13 mouse cellular contexts compared by ENCODE assay signal in the genomic region with DNA sequence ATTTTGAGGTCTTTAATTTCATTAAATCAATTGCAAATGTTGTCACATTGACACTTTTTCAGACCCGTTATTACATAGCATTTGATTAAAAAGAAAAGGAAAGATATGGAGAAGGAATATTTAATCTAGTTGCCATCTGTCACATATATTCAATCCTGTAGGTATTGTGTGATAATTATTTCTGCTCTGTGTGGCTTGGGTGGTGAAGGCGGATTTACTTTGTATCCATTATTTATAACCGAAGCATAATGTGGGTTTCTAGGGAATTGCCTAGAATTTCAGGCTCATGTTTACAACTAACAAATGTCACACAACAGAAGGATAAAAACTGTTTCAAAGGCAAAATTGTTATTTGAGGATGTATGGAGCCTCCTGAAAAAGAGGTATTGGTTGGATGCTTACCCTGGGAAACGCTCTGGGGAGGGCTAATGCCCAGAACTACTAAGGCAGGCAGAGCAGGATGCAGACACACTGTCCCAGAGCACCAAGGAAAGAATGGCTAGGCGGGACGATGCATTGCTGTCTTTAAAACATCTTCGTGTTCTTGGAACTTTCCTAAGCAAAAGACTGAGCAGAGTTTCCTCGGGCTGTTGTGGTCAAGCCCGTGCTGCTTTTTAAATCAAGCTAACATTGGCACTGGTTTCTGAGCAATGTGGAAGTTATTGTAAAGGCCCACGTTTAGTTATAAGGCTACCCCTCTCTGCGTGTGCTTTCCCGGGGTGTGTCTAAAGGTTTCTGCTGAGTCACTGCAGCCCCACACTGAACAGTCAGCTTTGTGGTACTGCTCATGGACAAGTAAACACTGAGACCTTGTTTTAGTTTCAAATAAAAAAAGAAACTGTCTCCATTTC.
DNase-seq lines count a peak whose midpoint lies in the region; ATAC-seq lines count a peak whose summit lies in the region.
"Had no signal": no experiment of that assay in that cellular context is flagged by ENCODE, and none has a peak within 500 bp of the region (broad histone marks: within the 10 kb centered on the region; RNA-seq: fewer than 3 reads in every experiment).

No protein-coding gene starts in this region.

- H3K4me2 ChIP-seq in liver, embryonic 13.5 days: no peak overlapping the region
- H3K4me2 ChIP-seq: embryonic facial prominence, embryonic 12.5 days had no signal

- H3K4me1 ChIP-seq in liver, embryonic 13.5 days (replicated peaks): peaks cover 10% of the 10 kb centered on the region
- H3K4me1 ChIP-seq: embryonic facial prominence, embryonic 12.5 days had no signal

- H3K9me3 ChIP-seq in liver, embryonic 13.5 days (replicated peaks): no peaks in the 10 kb centered on the region
- H3K9me3 ChIP-seq: embryonic facial prominence, embryonic 12.5 days had no signal

- 48% methylated on average over 12 of the region's 12 CpGs for whole genome bisulfite sequencing in liver, embryonic 13.5 days (ENCODE audit: insufficient replicate concordance)

- ATAC-seq in frontal cortex, adult (ENCODE audit: low TSS enrichment): peak; percentile 55
- no peak for ATAC-seq in liver, embryonic 13.5 days (ENCODE audit: low read depth)
- ATAC-seq in erythroblast, adult 5-6 weeks (replicated peaks; ENCODE audit: low FRiP score, poor library complexity, severe bottlenecking): no peak

- no peak overlapping the region for H3K9ac ChIP-seq in liver, embryonic 13.5 days
- H3K9ac ChIP-seq: embryonic facial prominence, embryonic 12.5 days had no signal

- DNase-seq in frontal cortex, postnatal 10 days (ENCODE audit: low spot score in 2 of 2): no peak
- DNase-seq in 416B (ENCODE audit: low read depth) (peak; percentile 34), MN1 (ENCODE audit: low spot score) (peak; percentile 49)
- DNase-seq in liver, embryonic 13.5 days: peak; percentile 12
- no peak for DNase-seq in urinary bladder, adult 18-20 months (ENCODE audit: low spot score in 2 of 2)
- DNase-seq in cerebellum, adult 8-10 months: no peak
- DNase-seq: gastrocnemius, postnatal 14 days; heart, postnatal 10 days; kidney, adult 11 months; lung, adult 2 months had no signal

- no peaks in the 10 kb centered on the region for H3K36me3 ChIP-seq in liver, embryonic 13.5 days
- H3K36me3 ChIP-seq: embryonic facial prominence, embryonic 12.5 days had no signal

- no peak overlapping the region for H3K4me3 ChIP-seq in liver, embryonic 13.5 days (replicated peaks)
- H3K4me3 ChIP-seq: embryonic facial prominence, embryonic 12.5 days had no signal

- no peaks in the 10 kb centered on the region for H3K27me3 ChIP-seq in liver, embryonic 13.5 days
- H3K27me3 ChIP-seq: embryonic facial prominence, embryonic 12.5 days had no signal

- H3K27ac ChIP-seq in liver, embryonic 13.5 days: no peak overlapping the region
- H3K27ac ChIP-seq: embryonic facial prominence, embryonic 12.5 days had no signal

Comparison
In these comparisons a context has a peak if more than half of its experiments do, and no peak if none do; other contexts are left out.
1. DNase-seq: peak in 416B (single experiment), MN1 (single experiment) and liver, embryonic 13.5 days (single experiment); none in frontal cortex, postnatal 10 days (0 of 2), urinary bladder, adult 18-20 months (0 of 2) and cerebellum, adult 8-10 months (single experiment).